Mouse (Mus musculus) heart, adult 2 months (tissue): ENCODE results near the gene Krtap5-4.

Experiments
- EP300 ChIP-seq: fragments of 200-500 bp; IDR thresholded peaks from 2 replicates; pipeline ENCODE4 v1.6.1; 2011; ENCODE audit warnings: low read depth, low read length, control low read depth; ENCODE audit not compliant: insufficient read depth
- POLR2A ChIP-seq: fragments of 200-500 bp; IDR thresholded peaks from 2 replicates; pipeline ENCODE4 v1.6.1; 2011; ENCODE audit warnings: mild to moderate bottlenecking, low read depth, low read length, control low read depth; ENCODE audit not compliant: insufficient read depth

GRCm38 (mm10) chr7:142323396-142324117 lies 20.2 kb downstream of the Krtap5-4 start:
- TF ChIP-seq EP300 (no peak), POLR2A (no peak)
